Mouse (Mus musculus) B cell, adult 2 months (primary cell): ENCODE data around the gene Heatr5a.

Experiments used
- DNase-seq, 2 experiments: peaks; one replicate each; pipeline ENCODE4 v3.0.0; 2022

Gene Heatr5a

GRCm38 (mm10) chr12:51971070-51971664, at the start of gene Heatr5a:
Gene Heatr5a (minus strand): TSS chr12:51971321.
- DNase-seq, result peak; percentile 86

- DNase-seq, result no peak
Observed at GRCm38 (mm10) chr12:52014494-52015029, 43.4 kb upstream of the Heatr5a start.

- no peak for DNase-seq
Observed at GRCm38 (mm10) chr12:52014044-52014443, 42.9 kb upstream of the Heatr5a start.

GRCm38 (mm10) chr12:52013274-52013673, 42.2 kb upstream of the Heatr5a start:
- DNase-seq, result no peak

DNA sequence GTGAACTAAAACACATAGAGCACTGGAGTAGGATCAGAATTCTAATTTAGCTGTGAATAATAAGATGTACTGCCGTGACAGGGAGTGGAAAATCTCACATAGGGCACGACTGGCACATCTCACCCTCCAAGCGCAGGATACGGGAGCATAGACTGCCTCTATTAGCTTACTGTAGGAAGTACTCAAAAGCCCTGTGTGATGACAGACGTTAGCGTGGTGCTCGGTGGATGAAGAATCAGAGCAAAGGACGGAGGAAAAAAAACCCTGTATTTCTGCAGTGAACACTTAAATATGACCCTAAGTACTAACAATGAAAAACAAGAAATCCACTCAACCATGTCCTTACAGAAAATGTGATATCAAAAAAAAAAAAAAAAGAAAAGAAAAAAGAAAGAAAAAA, 41.0 kb upstream of the Heatr5a start:
- no peak for DNase-seq

- DNase-seq, result no peak
Observed at GRCm38 (mm10) chr12:52010630-52010961, 39.5 kb upstream of the Heatr5a start.

DNA sequence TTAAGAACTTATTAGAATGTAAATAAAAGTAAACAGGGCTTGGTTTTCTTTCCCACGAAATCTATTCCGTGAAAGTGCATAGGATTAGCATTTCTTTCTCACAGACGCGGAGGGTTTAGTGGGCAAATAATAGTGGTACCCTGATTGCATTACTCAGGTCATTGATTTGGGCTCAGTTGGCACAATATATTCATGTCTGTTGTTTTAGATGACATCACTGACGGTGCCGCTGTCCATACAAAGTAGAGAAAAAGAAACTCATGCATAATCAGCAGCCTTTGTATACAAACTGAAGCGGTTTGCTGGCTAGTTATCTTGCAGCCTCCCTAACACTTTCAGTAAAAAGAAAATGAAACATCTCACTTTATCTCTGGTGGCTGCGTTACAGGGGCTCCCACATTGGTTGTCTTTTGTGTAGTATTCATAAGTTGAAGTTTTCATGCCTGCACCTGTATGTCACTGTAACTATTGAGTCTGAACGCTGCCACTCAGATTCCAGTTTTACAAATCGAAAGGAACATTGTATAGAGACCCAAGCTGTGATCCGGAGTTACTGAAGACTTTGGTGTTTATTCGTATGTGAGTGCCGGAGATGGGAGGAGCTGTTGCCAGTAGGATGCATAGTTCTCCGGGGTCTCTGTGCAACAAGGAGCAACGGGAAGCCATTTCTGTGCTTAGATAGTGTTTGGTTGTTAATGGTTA, 39.0 kb upstream of the Heatr5a start:
- DNase-seq, result no peak

DNA sequence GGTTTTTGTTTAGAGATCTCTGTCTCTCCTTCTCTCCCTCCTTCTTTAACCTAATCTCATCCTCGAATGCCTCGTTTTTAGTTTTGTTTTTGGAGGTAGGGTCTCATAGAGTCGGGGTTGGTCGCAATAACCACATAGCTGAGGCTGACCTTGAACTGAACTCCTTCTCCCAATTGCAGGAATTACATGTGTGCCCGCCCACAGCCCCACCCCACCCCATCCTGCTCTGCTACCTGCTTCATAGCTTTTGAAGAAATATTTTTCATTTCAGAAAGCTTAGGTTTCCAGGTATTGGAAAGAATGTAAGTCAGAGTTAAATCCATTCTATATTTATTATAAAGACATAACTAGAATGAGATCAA, 35.5 kb upstream of the Heatr5a start:
- no peak for DNase-seq

DNA sequence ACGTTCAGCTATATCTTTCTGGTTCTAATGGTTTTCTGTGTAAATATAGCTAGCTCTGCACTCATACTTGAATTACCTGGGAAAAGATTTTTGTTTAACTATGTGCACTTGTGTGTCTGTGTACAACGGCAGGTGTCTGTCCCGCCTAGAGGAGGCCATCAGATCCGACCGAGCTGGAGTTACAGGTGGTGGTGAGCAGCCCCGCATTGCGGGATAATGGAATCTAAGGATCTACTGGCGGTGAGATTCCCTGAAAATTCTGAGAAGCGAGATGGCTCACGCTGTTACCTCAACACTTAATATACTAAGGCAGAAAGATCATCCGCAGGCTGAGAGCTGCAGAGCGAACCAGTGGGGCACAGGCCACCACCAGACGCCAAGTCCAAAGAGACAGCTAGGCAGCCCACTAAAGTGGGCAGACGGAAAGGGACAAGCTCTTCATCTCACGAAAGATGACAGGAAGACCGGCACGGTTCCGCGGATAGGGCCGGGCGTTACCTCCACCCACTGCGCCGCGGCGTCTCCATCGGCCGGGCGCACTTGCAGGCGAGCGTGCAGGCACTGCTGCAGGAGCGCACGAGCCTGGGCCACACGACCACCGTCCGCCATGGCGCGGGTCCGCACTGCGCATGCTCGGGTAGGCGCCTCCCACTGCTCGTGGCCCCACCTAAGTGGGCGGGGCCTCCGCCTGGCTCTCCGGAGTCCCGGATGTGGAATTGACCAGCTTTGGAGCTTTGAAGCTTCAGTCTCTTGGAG, 34.9 kb upstream of the Heatr5a start, which contains the start of gene Dtd2:
TSS of gene Dtd2 (minus strand) at position 625 of the 756 bp plus-strand sequence.
- DNase-seq, result peak; percentile 97 to 98

GRCm38 (mm10) chr12:52002746-52003145, 31.6 kb upstream of the Heatr5a start:
- no peak for DNase-seq

DNA sequence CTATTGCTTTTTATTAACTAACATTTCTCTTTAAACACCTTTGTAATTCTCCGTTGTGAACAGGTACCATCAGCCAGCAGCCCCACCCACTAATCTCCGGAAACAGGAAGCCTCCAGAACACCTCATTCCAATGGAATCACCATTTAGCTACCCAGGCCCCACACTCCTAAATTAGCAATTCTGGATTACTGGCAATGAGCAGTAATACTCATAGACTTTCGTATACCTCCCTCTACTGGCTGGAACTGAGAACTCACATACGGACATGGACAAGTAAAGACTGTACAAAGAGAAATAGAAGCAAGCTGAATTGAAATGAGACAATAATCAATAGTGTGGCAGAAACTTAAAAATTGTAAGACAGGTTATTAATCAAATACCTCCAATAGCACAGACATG, 30.4 kb upstream of the Heatr5a start:
- DNase-seq, result peak; percentile 62 to 66

DNA sequence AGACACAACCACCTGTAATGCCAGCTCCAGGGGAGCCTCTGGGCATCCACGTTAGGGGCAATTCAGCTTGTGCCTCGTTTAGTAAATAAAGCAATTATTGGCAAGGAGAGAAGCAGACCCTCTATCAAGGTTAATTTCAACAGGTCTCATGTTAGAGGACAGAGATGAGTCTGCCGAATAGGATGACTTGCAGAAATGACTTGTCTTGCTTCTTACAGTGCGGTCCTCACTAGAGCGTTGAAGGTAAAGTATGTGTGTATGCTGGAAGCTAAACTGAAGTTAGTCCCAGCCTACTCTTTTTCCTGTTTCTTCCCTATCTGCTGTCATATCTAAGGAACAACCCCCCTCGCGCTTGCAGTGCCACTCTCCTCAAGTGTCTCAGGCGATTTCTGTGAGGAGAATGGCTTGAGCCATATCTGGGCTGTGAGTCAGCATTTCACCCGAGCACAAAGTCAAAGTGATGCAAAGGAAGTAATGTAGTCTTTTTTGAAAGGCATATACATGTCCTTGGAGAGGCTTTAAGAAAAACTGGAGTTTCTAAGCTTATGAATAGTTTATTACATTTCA, 27.3 kb upstream of the Heatr5a start:
- no peak for DNase-seq

DNA sequence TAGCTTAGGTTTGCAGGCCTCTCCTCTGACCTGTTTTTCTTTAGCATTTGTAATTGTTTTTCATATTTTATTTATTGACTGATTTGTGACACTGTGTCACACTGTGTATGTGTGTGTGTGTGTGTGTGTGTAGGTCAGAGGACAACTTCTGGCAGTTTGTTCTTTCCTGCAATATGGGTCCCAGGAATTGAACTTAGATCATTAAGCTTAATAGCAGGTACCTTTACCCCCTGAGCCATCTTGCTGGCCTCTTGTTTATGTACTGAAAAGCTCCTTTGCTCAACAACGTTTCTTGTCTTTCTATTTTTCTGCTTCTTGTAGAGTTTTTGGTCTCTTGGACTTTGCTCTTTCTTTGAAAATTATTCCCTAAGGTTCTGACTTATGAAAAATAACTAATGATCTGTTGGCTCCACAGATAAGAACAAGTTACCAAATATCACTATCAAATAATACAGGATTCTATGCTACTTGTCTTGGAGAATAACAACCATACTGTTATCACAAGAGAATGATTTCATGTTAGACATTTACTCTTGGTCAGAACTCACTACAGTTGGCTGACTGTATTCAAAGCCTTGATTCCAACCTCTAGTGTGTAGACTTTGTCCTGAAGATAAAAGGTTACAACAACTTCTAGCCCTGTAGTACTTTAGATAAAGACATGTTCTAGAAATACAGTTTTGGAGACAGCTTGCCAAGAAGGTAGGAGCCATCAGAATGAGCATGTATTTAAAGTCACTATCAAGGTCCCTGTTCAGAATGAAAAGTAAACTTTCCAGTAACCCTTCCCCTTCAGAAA, 24.8 kb upstream of the Heatr5a start:
- no peak for DNase-seq

GRCm38 (mm10) chr12:51990629-51991028, 19.5 kb upstream of the Heatr5a start:
- DNase-seq, result no peak

DNA sequence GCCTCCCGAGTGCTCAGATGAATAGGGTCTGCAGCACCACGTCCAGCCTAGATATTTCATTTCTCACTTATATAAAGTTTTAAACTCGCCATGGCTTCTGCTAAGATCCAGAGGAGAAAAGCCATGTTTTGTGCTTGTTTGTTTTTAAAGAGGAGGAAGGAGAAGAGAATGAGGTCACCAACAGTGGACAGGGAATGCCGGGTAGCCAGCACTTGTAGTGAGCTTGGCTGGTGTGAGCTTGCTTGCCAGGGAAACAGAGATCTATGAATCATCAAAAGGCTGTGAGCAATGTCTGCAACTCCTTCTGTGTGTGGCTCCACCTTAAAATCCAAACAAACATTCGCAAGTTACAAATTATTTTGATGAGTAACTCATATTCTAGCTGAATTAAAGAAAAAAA, 17.4 kb upstream of the Heatr5a start:
- DNase-seq, result no peak

DNA sequence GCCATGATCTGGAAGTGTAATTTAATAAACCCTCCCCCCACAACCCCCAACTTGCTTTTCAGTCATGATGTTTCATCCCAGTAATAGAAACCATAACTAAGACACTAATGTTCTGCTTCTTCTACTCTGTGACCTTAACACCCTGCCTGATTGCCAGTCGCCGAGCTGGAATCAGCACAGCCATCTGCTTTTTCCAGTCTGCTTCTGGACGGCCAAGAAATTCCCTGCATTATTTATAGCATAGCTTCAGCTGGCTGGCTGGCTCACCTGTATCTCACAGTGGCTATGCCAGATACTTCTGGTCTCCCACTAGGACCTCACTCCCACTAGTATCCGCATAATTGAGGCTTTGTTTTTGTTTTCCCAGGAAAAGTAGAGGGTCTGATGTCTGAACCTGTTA, 14.7 kb upstream of the Heatr5a start:
- DNase-seq, result no peak

GRCm38 (mm10) chr12:51985163-51985748, 14.1 kb upstream of the Heatr5a start:
- no peak for DNase-seq

GRCm38 (mm10) chr12:51983625-51984024, 12.5 kb upstream of the Heatr5a start:
- no peak for DNase-seq

- no peak for DNase-seq
Observed at GRCm38 (mm10) chr12:51976531-51976930, 5.4 kb upstream of the Heatr5a start.

- DNase-seq, result peak in 1 of 2 experiments; percentile 5
Observed at GRCm38 (mm10) chr12:51974381-51974780, 3.3 kb upstream of the Heatr5a start.

DNA sequence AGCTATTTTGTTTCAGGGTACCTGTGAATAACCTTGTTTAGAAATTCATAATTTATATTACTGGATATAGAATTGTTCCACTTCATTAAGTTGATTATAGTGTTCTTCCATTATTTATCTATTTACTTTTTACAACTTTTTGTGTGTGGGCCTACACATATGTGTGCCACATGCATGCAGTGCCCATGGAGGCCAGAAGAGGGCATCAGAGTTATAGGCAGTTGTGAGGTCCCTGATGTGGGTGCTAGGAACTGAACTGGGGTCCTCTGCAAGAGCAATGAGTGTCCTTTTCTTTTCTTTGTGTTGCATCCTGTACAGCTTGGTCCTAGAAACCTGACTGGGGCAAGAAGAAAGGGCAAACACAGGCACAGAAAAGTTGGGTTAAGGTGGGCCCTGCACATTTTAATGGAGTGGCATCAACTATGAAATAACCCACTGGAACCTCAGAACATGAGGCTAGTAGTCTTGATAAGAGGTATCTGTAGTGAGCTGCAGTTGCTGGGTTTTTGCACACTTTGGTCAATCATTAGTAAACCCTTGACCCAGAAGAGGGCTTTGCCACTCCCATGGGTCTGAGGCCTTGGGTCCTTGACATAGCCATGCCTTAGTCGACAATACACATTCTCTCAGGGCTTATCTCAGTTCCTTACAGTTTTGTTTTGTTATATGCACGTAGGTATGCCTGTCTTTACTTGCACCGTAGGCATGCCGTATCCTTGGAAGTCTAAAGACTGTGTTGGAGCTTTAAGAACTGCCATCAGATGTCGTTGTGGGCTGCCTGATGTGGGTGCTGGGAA, 1.3 kb upstream of the Heatr5a start:
- DNase-seq, result peak; percentile 27 to 35
